Mouse (Mus musculus): ENCODE measurements around the gene Lama2.
"Not testable (repeated sequence)": the region's sequence is repeated elsewhere in the genome, so short reads cannot be mapped to it uniquely, and the experiment has no call there.

Gene Lama2

DNA sequence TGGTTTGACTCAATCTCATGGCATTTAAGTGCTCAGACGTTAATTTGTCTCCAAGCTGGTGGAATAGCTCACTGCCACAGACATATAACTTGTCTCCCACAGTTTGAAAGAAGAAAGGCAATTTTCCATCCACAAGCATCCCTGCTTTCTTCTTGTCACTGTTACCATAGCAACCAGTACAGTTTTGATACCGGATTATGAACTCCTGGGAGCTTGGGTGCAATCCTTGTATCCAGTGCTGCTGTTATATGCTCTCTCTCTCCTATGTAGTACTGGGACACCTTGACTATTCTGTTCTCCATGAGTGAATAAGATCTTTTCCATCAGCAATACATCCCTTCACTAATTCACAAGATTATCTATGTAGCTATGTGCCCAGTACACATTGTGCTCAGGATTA lies 612.2 kb downstream of the Lama2 start:
- DNase-seq (ENCODE audit: low spot score in 2 of 2) = no peak

DNA sequence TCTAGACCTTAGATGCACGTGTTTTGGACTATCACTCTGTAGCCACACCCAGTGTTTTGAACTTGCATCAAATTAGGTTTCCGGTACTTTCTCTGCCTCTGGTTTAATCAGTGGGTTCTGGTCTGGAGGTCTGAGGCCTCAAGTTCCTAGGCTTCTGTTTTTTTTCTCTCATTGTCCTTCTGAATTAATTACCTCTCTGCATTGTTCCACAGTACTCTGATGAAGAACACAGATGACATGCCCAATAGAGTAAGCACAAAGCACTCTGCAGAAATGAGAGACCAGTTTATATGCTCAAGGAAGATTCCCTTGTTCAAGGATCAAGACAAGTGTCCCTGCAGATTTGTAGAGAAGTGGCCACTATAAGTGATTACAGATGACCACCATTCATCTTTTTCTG lies 613.8 kb downstream of the Lama2 start:
- DNase-seq (ENCODE audit: low spot score in 2 of 2) = no peak

DNA sequence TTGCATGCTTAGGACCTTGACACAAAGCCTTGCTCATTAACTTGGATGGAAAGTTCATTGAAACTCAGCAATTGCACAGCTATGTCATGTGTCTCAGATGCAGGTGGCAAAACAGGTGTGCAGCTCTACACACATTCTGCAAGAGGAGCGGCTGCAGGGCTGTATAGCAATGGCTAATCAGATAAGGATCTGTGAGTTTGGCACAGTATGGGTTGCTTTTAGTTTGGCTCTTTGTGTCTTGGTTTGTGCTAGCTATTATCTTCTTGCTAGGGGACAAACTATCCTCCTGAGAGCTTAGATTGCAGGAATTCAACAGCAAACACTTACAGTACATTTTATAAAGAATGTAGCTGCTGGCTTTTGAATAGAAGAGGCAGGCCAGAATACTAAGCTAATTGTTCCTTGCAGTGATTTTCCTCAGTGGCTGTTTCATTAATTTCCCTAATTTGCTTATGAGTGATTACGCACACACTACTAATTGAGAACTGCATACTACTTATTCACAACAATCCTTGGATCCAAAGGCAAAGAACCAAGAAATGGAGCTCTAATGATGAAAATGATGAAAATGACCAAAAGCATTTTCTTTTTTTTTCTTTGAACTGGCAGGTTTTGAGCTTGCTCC lies 617.9 kb downstream of the Lama2 start:
- no peak for DNase-seq (ENCODE audit: low spot score in 2 of 2)

DNA sequence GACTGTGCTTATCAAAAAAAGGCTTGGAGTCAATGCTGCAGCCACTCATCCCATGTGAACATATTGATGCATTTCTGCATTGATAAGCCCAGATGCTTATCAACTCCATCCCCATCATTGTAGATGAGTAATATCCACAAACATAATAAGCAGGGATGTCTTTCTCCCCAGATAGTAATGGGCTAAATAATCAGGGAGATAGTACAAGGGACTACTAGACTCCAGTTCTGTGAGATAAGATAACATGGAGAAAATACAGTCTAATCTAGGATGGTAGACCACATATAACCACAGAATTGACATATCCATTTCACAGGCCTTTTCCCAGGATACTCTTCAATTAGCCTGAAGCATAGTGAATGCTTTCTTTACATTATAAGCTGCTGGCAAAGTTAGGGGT lies 622.9 kb downstream of the Lama2 start:
- no peak for DNase-seq (ENCODE audit: low spot score in 2 of 2)

DNA sequence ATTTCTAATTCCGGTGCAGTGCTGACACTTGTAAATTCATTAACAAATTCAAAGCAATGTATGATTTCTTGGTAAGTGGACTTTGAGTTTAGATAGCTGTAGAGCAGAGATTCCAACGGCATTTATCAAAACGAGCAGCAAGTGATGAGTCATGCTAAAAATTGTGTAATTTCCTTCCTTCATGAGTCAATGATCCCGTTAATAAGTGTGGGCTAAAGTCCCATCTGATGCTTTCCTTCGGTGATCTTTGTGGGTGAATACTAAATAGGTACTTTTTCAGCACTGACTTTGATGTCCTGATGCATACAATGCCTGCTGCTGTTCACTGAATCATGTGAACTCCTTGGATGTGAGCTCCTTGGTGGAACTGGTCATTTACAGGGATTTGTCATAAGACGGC lies 623.6 kb downstream of the Lama2 start:
- no peak for DNase-seq (ENCODE audit: low spot score in 2 of 2)

DNA sequence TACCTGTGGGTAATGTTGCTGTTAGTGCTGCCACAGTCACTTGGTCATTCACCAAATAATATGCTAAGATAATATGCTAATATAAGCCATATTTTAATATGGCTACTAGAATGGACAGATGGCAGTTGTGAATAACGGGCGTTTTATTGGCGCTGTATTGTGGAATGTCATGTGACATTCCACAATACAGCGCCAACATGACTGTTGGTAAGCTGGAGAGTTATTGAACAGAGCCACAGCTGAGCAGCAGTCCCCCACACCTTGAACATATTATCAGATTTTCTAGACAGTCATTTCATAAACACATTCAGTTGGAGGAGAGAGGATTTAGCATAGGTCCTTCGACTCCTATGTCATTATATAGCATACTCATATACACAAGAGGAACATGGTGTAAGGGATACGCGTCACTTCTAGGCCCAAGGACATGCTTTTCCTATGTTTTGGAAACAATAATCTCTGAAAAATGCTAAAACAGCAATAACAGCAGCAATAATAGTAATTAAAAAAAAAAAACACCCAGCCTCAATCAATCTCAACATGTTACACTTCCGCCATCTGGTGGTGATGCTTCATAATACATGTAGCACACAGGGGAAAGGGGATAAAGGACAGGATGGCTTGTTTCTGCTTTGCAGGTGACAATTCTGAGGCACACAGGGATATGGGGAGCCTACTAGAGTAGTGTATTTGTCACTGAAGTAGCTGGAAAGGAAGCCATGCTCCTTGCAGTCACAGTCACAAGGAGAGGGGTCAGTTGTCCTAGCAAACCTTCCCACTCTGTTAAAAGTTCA lies 624.2 kb downstream of the Lama2 start:
- peak; percentile 0 to 29 for DNase-seq (ENCODE audit: low spot score in 2 of 2)

DNA sequence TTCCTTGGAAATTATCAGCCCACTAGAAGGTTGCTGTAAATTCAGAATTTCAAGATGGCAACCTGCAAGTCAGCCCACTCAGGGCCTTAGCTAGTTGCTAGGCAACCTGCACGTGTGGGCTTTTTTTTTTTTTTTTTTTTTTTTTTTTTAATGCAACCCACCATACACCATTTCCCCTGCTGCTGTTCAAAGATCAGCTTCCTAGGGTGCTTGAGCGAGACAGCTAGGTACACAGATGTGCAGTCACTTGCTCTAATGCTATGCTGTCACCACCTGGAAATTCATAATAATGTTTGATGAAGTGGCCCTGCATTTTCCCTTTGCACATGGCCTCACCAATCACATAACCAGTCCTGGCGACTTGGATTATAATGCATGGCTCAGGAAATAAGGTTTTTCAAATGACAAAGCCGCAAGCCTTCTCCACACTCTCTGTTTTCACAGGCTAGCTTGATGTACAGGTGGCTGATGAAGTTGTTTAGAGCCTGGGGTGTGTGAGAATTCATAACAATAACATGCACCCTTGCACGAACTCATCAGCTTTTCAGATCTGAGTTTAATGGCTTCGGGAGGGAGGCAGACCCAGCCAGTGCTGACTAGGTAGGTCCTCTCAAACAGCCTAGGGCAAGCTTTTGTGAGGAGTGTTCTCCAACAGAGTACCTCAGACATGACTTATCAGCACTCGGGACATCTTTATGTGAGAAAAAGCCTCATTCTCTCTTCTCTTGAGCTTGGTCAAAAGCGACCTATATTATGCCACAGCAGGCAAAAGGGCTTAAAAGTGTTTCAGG lies 625.4 kb downstream of the Lama2 start:
- no peak for DNase-seq (ENCODE audit: low spot score in 2 of 2)

DNA sequence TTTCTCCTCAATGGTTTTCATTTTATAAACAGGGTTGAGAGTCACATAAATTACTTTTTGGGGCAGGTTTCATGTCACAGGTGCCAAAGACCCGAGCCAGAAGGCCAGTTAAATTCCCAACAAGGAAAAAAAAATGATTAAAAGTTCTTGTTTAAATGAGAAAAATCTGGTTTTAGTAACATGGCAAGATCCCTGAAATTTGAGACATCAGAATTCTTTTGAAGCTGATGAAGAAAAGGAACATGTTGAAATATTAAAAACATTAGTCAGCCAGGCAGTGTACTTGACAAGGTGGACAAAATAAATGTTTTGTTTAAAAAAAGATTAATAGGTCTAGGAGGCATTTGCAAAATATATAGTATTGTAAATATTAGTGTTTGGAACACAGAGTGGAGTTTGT lies 634.1 kb downstream of the Lama2 start:
- DNase-seq (ENCODE audit: low spot score in 2 of 2) = no peak

DNA sequence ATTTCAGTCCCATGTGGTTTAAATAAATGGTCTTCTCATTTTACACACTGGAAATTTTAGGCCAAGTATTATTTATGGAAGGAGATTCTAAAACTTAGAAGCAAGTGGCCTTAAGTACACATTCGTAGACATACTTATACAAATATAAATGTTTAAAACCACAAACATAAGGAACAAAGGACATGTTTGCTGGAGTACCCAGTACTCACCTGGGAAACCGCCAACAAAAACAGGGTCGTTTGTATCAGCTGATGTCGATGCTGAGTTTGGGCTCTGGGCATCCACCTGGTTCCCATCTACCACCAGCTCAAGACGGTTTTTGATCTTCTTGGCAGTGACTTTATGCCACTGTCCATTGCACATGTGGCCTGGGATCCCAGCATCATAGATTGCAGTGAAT lies 635.5 kb downstream of the Lama2 start:
- DNase-seq (ENCODE audit: low spot score in 2 of 2) = not testable (repeated sequence)

DNA sequence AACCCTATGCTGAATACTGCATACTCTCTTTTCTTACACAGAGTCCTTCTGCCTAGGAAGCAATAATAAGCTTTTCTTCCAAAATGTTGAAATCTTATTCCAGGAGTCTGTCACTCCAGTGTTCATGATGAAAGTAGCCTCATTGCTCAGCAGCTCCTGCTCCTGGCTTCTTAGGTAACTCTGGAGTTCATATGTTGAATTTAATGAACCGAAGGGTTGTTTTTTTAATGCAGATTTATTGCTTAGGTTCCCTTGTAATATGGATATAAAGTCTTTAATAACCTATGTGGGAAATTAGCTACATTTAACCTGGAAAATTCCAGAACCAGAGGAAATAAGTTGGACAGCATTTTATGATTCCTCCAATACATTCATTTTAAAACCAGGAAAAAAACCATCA lies 636.0 kb downstream of the Lama2 start:
- no peak for DNase-seq (ENCODE audit: low spot score in 2 of 2)

DNA sequence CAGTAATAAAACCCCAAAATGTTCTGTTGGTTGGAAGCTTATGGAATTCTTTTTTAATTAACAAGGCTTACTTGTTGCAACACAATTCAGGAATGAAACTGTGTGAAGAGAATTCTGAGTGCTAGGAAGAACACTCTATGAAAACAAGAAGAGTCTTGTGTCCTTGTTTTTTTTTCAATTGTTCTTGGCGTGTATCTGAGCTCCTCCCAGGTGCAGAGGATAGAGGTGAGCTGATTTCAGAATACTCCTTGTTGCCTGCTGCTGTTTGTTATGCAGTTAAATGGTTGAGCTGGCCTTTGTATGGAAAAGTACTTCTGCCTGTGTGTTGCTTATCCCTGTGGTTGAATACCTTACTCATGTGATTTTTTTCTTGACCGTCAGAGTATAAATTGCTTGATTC lies 636.9 kb downstream of the Lama2 start:
- no peak for DNase-seq (ENCODE audit: low spot score in 2 of 2)

DNA sequence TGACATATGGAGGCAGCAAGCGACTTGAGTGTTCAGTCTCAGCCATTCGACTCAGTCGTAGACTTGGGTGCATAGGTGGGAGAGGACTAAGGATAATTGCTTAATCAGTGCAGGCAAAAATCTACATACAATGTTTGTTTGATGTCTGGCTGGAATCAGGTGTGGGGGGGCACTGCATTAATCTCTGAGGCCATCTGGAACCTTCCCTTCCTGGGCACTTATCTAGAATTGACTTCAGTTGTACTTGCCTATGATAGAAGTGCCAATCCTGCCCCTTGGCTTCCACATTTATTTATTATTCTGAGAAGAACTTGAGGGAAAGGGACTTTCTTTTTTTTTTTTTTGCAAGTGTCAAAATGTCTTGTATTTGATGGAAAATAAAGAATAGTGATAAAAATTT lies 644.2 kb downstream of the Lama2 start:
- no peak for DNase-seq (ENCODE audit: low spot score in 2 of 2)

DNA sequence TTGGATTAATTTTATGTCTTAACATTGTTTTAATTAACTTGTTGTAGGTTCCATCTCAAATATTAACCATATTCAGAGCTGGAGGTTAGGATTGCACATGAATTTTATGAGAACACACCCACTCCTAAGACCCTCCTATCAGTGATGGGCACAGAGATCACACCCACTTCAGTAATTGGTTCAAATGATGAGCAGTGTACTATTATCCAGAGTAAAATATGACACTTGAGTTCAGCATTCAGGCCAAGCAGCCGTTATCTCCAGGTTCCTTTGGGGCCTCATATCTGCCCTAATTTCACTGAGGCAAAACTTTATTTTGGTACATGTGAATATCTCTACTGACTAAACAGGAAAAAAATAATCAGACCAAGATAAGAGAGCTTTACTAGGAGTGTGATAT lies 645.3 kb downstream of the Lama2 start:
- DNase-seq (ENCODE audit: low spot score in 2 of 2) = no peak

DNA sequence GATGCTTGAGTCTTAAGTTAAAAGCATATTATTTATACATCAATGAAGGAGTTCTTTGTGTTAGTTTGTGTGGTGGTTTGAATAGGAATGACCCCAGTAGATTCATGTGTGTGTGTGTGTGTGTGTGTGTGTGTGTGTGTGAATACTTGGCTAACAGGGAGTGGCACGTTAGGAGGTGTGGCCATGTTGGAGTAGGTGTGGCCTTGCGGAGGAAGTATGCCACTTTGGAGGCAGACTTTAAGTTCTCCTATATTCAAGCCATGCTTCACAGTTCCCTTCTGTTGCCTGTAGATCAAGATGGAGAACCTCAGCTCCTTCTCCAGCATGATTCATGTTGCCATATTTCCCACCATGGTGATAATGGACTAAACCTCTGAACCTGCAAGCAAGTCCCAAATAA lies 646.0 kb downstream of the Lama2 start:
- DNase-seq (ENCODE audit: low spot score in 2 of 2) = no peak

DNA sequence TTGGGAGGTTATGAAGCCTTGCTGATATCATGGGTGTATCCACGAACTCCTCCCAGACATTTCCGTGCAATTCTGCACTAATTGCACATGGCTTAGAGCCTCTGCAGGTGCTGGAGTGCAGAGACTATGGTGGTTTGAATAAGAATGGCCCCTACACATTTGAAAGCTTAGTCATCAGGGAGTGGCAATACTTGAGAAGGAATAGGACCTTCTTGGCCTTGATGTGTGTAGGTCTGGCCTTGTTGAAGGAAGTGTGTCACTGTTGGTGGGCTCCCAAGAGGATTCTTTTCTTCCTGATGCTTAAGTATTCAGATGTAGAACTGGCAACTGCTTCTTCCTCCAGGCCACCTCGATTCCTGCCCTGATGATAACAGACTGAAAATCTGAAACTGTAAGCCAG lies 661.0 kb downstream of the Lama2 start:
- DNase-seq (ENCODE audit: low spot score in 2 of 2) = no peak

DNA sequence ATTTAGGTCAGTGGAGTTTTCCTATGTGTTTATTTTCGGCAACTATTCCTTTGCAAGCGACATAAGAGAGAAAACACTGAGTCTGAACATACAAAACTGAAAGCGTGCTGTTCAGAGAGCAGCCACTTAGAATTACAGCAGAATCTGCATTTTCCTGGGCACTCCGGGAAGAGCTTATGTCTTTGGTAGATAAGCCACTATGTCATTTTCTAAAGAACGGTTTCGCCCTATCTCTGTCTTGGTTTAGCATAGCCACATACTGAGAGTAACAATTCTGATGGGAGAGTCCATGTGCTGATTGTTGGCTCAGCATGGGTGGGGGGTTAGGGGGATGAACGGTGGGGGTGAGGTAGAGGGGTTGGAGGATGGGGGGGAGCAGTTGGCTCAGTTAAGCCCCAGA lies 669.1 kb downstream of the Lama2 start:
- DNase-seq (ENCODE audit: low spot score in 2 of 2) = no peak

DNA sequence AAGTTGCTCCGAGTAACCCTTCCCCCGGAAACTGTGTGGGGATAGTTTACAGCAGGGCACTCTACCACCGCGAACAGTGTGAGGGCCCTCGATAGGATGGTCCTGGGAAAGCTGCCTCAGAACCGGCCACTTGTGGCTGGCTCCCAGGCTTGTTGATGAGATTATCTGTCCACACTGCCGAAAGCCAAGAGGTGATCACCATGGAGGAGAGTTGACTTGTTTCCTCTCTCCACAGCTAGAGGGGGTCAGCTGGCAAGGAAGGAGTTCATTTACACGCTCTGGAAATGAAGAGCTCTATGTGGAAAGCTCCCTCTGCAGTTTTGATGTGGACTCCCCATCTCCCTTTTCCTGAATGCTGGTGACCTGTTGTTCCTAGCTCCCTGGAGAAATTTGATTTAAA lies 669.9 kb downstream of the Lama2 start:
- DNase-seq (ENCODE audit: low spot score in 2 of 2) = no peak

DNA sequence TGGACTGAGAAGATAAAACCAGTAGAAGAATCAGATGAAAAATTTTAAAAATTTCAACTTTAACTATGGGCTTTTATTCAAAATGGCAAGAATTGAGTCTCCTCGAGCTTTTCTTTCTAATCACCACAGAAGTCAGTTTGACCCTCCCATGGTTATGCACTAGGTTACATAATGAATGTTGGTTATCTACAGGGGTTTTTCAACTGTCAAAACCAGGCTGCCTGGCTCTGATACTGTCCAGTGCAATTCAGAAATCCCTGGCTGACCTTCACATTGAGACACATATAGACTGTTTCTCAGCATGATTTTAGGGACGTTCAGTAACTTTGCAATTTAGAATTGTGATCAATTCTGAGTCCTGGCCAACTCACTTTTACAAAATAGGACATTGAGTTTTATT lies 671.2 kb downstream of the Lama2 start:
- DNase-seq (ENCODE audit: low spot score in 2 of 2) = no peak

DNA sequence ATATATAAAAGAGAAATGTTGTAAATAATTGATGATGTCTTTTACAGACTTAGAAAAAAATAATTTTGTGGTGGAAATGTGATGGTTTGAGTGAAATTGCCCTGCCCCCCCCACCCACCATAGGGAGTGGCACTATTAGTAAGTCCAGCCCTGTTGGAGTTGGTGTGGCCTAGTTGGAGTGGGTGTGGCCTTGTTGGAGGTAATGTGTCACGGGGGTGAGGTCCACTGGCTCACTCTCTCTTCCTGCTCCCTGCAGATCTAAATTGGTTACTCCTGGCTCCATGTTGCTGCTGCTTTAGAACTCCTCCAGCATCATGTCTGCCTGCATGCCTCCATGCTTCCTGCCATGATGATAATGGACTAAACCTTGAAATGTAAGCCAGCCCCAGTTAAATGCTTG lies 680.0 kb downstream of the Lama2 start:
- no peak for DNase-seq (ENCODE audit: low spot score in 2 of 2)

DNA sequence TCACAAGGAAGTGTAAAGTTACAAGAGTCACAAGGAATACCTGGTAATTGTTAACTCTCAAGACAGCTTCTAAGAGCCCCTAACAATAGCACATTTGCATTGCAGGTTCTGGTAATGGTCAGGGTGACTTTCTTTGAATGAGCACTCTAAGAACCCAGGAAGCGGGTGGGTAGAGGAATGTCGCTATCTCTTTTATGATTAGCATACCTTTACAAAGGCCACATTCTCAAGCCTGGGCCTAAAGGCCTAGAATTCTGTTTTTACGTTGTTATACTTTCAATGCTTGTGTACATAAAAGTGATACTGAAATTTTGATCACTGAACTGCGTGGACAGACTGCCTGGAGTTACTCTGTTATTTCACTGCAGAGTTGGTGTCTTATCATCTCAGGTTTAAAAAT lies 681.1 kb downstream of the Lama2 start:
- DNase-seq (ENCODE audit: low spot score in 2 of 2) = not testable (repeated sequence)

DNA sequence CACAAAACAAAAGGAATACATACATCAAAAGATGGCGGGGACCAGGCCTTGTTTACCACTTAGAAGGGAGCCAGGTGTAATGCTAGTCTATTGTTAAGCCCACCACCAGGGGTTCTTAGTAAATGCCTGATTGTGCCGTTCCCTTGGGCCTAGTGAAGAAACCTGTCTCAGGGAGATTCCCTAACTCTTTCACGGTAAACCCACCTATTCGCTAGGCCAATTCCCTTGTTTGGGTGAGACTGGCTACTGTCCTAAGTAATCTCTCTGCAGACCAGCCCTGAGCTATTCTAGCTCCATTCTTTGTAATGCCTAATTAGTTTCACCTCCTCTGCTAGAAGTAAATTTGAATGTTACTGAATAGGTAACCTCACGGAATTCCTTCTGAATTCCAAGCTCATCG lies 683.5 kb downstream of the Lama2 start:
- not testable (repeated sequence) for DNase-seq (ENCODE audit: low spot score in 2 of 2)
